Mouse (Mus musculus) embryonic facial prominence, embryonic 12.5 days (tissue): Measurements from ENCODE around the gene Iqsec2. TPM values are rescaled to one million over a fixed set of nuclear protein-coding genes. Genes with fewer than 3 reads are reported as not detected.

Experiments
- ATAC-seq: fragments of 200-750 bp; cut with Nextera tagmentation; 2 replicates; pipeline ENCODE4 v1.8.0; 2017; ENCODE audit not compliant: insufficient number of reproducible peaks, insufficient read depth, low FRiP score, low TSS enrichment
- H3K27ac ChIP-seq: fragments of 300-500 bp; sonication (generic); 2 replicates; pipeline ENCODE4 v1.5.1; 2016; ENCODE audit warnings: mild to moderate bottlenecking
- H3K27me3 ChIP-seq: fragments of 300-500 bp; sonication (generic); 2 replicates; pipeline ENCODE4 v1.6.1; 2016; ENCODE audit warnings: mild to moderate bottlenecking, moderate library complexity
- H3K36me3 ChIP-seq: fragments of 300-500 bp; sonication (generic); 2 replicates; pipeline ENCODE4 v1.6.1; 2016; ENCODE audit warnings: mild to moderate bottlenecking
- H3K4me1 ChIP-seq: fragments of 300-500 bp; sonication (generic); 2 replicates; pipeline ENCODE4 v1.6.1; 2016
- H3K4me2 ChIP-seq: fragments of 300-500 bp; sonication (generic); replicated peaks from 2 replicates; pipeline ENCODE4 v1.6.1; 2016; ENCODE audit warnings: mild to moderate bottlenecking, moderate library complexity
- H3K4me3 ChIP-seq: fragments of 300-500 bp; sonication (generic); 2 replicates; pipeline ENCODE4 v1.5.1; 2016; ENCODE audit warnings: mild to moderate bottlenecking
- H3K9ac ChIP-seq: fragments of 300-500 bp; sonication (generic); 2 replicates; pipeline ENCODE4 v1.6.1; 2016; ENCODE audit warnings: mild to moderate bottlenecking, moderate library complexity
- H3K9me3 ChIP-seq: fragments of 300-500 bp; sonication (generic); 2 replicates; pipeline ENCODE4 v1.6.1; 2016; ENCODE audit warnings: mild to moderate bottlenecking, moderate library complexity
- WGBS: fragments of 180-500 bp; shearing (Covaris S2); methylation state at CpG from one replicate; pipeline ENCODE4 v1.1.7; 2016; 5-methylcytosine and 5-hydroxymethylcytosine counted together
- polyA plus RNA-seq: library from polyadenylated mRNA; unstranded; fragments of >200 nt; fragmentation: Nextera tagmentation; extraction: Ambion mirVana; gene quantifications from 2 replicates; pipeline ENCODE4 v1.2.1, GENCODE M21; 2016

Iqsec2 gene
- polyA plus RNA-seq, 1 experiment from 2014 or later: 2.7 TPM

DNA sequence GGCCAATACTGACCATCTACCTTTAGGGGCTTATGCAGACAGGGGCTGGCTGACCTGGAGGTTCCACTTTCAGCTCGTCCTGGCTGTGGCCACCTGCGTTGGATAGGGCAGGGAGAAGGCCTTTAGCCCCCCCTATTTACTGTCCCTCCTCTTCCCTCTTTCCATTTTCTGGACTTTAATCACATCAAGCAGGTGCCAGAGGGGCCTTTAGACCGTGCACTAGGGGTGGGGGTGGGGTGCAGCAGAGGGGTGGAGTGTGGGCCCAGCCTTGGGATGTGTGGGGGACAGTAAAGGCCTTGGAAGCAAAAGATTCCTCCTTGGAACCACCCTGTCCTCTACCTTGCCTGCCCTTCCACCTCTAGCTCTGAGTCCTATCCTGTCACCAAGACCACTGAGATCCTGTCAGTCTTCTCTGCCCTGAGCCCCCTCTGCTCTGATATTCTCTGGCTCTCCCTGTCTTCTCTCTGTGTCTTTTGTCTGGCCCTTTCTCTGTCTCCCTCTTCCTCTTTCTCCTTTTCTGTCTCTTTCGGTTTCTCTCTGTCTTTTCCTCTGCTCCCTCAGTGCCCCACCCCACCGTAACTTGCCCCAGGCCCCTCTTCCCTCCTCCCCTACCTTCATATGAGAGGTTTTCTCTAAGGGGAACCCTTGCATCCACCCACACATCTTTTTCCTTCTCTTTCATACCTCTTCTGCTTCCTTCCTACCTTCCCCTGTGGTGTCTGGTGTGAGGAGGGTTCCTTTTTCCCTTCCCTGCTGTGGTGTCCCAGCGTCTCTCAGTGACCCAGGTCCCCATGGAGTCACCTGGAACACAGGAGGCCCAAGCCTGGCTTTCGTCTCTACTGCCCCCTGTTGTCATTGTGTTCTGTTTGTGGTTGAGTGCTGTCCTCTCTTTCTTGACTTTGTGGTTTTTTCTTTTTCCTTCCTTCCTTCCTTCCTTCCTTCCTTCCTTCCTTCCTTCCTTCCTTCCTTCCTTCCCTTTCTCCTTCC is 35.9 kb downstream of the Iqsec2 start:
- Histone ChIP-seq H3K27ac (no peak overlapping the region), H3K4me3 (no peak overlapping the region), H3K36me3 (no peaks in the 10 kb centered on the region), H3K9ac (no peak overlapping the region), H3K4me1 (no peaks in the 10 kb centered on the region), H3K9me3 (no peaks in the 10 kb centered on the region), H3K4me2 (no peak overlapping the region), H3K27me3 (peaks cover 34% of the 10 kb centered on the region; the same call in 1 of the 2 replicates)
- 65% methylated on average over 7 of the region's 7 CpGs for WGBS
- ATAC-seq: no peak

DNA sequence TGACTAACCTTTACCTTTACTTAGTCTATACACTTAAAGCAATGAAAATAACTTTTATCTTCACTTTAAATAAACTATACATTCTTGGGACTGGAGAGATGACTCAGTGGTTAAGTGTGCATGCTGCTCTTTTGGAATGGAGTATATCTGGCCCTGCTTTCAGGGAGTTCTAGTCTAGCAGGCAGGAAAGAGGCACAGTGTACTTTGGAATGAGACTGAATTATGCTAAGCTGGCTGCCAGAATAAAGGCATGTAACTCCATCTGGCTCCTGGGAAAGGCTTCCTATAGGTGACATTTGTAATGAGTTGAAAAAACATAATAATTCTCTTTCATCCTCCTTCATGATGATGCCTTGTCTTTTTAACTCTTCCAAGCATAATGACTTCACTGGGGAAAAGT is 43.1 kb downstream of the Iqsec2 start:
- Histone ChIP-seq H3K9ac (no peak overlapping the region), H3K4me3 (no peak overlapping the region), H3K27ac (no peak overlapping the region), H3K36me3 (no peaks in the 10 kb centered on the region), H3K27me3 (peaks cover 29% of the 10 kb centered on the region), H3K4me2 (no peak overlapping the region), H3K9me3 (no peaks in the 10 kb centered on the region), H3K4me1 (no peaks in the 10 kb centered on the region)
- ATAC-seq: no peak

DNA sequence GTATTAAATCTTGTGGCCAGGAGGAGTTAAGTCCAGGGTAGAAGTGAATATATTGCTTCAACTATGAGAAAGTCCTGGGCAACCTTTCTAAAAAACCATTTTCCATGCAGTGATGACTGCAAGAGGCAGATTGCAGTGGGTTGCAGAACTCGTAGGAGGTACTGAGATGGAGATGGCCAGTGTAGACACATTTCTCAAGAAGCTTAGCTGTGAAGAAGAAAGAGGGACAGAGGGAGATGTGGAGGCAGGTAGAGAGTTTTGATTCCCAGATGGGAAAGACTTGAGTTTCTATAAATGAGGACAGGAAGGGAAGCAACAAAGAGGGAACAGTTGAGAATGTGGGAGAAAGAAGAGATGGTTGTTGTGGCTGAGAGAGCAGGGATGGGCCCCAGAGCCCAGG is 47.2 kb downstream of the Iqsec2 start:
- H3K36me3 ChIP-seq: no peaks in the 10 kb centered on the region
- no peak overlapping the region for H3K27ac ChIP-seq
- no peaks in the 10 kb centered on the region for H3K4me1 ChIP-seq
- no peaks in the 10 kb centered on the region for H3K9me3 ChIP-seq
- WGBS: 70% methylated on average over 1 of the region's 1 CpGs
- H3K9ac ChIP-seq: no peak overlapping the region
- no peak for ATAC-seq
- no peak overlapping the region for H3K4me2 ChIP-seq
- H3K27me3 ChIP-seq: peaks cover 53% of the 10 kb centered on the region
- H3K4me3 ChIP-seq: no peak overlapping the region

- Histone ChIP-seq H3K9me3 (no peaks in the 10 kb centered on the region), H3K9ac (no peak overlapping the region), H3K36me3 (no peaks in the 10 kb centered on the region), H3K4me3 (no peak overlapping the region), H3K4me2 (no peak overlapping the region), H3K4me1 (no peaks in the 10 kb centered on the region), H3K27me3 (peaks cover 58% of the 10 kb centered on the region), H3K27ac (no peak overlapping the region)
- 76% methylated on average over 1 of the region's 1 CpGs for WGBS
- ATAC-seq: no peak
These were observed 54.0 kb downstream of the Iqsec2 start for GRCm38 (mm10) chrX:152197814-152198648.

DNA sequence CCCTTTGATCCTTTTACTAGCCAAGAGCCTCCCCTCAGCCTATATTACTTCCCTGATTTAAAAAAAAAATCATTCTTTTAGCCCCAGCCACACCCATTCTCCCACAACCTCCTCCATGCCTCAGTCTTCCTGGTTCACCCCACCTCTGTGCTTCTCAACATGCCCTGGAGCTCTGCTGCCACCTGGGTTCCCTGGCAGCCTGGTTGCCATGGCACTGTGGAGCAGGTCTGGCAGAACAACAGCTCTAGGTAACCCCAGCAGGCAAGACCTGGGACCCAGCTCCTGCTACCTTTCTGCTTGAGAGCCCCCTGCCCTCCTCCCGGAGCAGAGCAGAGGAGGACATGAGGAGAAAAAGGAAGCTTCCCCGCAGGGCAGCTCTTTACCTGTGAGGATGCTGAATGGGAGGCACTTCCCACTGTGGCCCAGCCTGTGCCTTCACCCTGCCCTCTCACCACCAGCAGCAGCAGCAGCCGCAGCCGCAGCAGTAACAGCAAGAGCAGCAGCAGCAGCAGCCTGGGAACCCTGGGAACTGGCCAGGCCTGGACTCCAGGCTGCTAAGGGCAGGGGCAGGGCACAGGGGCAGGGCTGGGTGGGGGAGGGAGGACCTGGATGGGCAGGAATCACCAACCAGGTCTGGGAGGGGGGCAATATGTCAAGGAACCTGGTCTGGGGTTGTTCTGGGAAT is 57.8 kb downstream of the Iqsec2 start:
- Histone ChIP-seq H3K4me2 (no peak overlapping the region), H3K27ac (no peak overlapping the region), H3K27me3 (peaks cover 60% of the 10 kb centered on the region), H3K36me3 (no peaks in the 10 kb centered on the region), H3K4me3 (no peak overlapping the region), H3K9ac (no peak overlapping the region), H3K9me3 (no peaks in the 10 kb centered on the region), H3K4me1 (no peaks in the 10 kb centered on the region)
- 21% methylated on average over 4 of the region's 4 CpGs for WGBS
- ATAC-seq: no peak

DNA sequence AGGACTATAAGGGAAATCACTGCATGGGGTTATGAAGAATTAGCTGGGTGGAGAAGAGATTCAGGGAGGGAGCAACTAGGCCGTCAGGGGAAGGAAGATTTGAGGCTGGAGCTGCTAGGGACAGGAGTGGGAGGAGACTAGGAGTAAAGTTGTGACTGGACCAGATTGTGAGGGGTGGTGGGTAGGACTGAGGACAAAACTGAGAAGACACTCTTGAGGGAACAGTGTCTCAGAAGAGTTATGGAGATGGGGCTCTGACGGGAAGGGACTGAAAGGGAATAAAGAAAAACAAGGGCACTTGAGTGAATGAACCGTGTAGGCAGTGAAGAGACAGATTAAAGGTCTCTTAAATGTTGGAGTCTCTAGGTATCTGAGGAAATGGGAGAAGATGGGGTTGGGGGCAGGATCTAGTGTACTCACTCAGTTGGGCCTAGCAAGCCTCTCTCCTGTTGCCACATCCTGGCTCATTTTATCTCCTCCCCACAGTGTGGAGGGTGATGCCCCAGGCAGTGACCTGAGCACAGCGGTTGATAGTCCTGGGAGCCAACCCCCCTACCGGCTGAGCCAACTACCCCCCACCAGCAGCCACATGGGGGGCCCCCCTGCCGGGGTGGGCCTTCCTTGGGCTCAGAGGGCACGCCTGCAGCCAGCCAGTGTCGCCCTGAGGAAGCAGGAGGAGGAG is 58.5 kb downstream of the Iqsec2 start:
- H3K27ac ChIP-seq: no peak overlapping the region
- no peaks in the 10 kb centered on the region for H3K36me3 ChIP-seq
- WGBS: 29% methylated on average over 8 of the region's 8 CpGs
- no peak overlapping the region for H3K4me3 ChIP-seq
- no peaks in the 10 kb centered on the region for H3K4me1 ChIP-seq
- H3K9ac ChIP-seq: no peak overlapping the region
- no peak overlapping the region for H3K4me2 ChIP-seq
- H3K27me3 ChIP-seq: peaks cover 64% of the 10 kb centered on the region
- H3K9me3 ChIP-seq: no peaks in the 10 kb centered on the region
- no peak for ATAC-seq

DNA sequence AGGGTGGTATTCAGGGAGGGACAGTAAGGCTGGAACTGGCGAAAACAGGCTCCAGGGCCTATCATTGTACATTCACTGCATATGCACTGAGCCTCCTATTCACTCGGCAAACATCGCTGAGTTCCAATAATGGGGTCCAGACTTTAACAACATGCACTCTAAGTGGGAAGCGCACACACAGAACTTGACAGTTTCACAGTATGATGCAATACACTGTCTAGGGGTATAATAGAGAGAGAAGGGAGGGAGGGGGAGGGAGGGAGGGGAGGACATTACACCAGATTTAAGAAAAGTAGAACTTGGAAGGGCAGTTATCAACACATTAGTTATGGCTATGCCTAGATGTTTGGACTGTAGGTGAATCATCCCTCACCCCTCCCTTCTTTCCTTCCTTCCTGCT is 59.2 kb downstream of the Iqsec2 start:
- 70% methylated on average over 4 of the region's 4 CpGs for WGBS
- no peak for ATAC-seq
- no peak overlapping the region for H3K27ac ChIP-seq
- no peak overlapping the region for H3K4me3 ChIP-seq
- peaks cover 60% of the 10 kb centered on the region for H3K27me3 ChIP-seq
- no peaks in the 10 kb centered on the region for H3K36me3 ChIP-seq
- no peaks in the 10 kb centered on the region for H3K9me3 ChIP-seq
- H3K9ac ChIP-seq: no peak overlapping the region
- no peak overlapping the region for H3K4me2 ChIP-seq
- H3K4me1 ChIP-seq: no peaks in the 10 kb centered on the region

DNA sequence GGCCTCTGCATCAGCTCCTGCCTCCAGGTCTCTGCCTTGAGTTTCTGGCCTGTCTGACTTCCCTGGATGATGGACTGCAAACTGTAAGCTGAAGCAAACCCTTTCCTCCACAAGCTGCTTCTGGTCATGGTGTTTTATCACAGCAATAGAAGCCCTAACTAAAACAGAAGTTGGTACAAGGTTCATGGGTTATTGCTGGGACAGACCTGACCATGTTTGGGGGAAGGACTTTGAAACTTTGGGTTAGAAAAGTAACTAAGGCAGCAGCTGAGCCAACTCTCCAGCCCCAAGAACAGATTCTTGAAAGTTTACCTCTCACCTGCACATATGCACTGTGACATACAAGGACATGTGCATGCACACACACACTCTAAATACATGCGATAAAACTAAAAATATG is 61.4 kb downstream of the Iqsec2 start:
- Histone ChIP-seq H3K9me3 (no peaks in the 10 kb centered on the region), H3K4me2 (no peak overlapping the region), H3K9ac (no peak overlapping the region), H3K27ac (no peak overlapping the region), H3K36me3 (no peaks in the 10 kb centered on the region), H3K4me3 (no peak overlapping the region), H3K27me3 (peaks cover 65% of the 10 kb centered on the region), H3K4me1 (no peaks in the 10 kb centered on the region)
- WGBS: 89% methylated on average over 1 of the region's 1 CpGs
- ATAC-seq: no peak

GRCm38 (mm10) chrX:152214703-152215102 is 70.6 kb downstream of the Iqsec2 start:
- ATAC-seq: no peak

GRCm38 (mm10) chrX:152218529-152218928 is 74.5 kb downstream of the Iqsec2 start:
- no peak overlapping the region for H3K27ac ChIP-seq
- no peaks in the 10 kb centered on the region for H3K4me1 ChIP-seq
- no peak overlapping the region for H3K4me2 ChIP-seq
- no peaks in the 10 kb centered on the region for H3K36me3 ChIP-seq
- no peak for ATAC-seq
- 98% methylated on average over 2 of the region's 2 CpGs for WGBS
- peaks cover 54% of the 10 kb centered on the region for H3K27me3 ChIP-seq
- no peak overlapping the region for H3K9ac ChIP-seq
- no peak overlapping the region for H3K4me3 ChIP-seq
- no peaks in the 10 kb centered on the region for H3K9me3 ChIP-seq

More at GRCm38 (mm10) chrX:152214703-152215102, 70.6 kb downstream of the Iqsec2 start:
- no peaks in the 10 kb centered on the region for H3K36me3 ChIP-seq
- H3K9ac ChIP-seq: no peak overlapping the region
- no peak overlapping the region for H3K4me3 ChIP-seq
- no peaks in the 10 kb centered on the region for H3K9me3 ChIP-seq
- no peaks in the 10 kb centered on the region for H3K4me1 ChIP-seq
- no peak overlapping the region for H3K27ac ChIP-seq
- peaks cover 47% of the 10 kb centered on the region for H3K27me3 ChIP-seq
- H3K4me2 ChIP-seq: no peak overlapping the region
- WGBS: 86% methylated on average over 1 of the region's 1 CpGs

DNA sequence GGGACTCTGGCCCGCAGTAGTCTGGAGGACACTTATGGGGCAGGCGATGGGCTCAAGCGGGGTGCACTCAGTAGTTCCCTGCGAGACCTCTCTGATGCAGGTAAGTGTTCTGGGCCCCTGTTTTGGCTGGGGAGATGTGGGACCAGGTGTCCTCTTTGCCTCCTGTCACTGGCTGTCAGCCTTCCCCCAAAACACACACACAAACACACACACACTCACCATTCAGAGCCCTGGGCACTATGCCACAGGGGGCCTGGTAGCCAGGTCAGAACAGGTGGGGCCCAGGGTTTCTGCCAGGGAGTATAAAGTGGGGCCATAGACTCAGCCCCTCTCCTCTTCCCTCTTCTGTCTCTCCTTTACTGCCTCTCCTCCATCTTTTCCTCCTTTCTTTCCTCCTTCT is 77.7 kb downstream of the Iqsec2 start:
- ATAC-seq: no peak
- H3K36me3 ChIP-seq: no peaks in the 10 kb centered on the region
- H3K4me3 ChIP-seq: no peak overlapping the region
- WGBS: 73% methylated on average over 4 of the region's 4 CpGs
- H3K4me1 ChIP-seq: no peaks in the 10 kb centered on the region
- no peak overlapping the region for H3K9ac ChIP-seq
- no peak overlapping the region for H3K27ac ChIP-seq
- H3K27me3 ChIP-seq: peaks cover 57% of the 10 kb centered on the region
- H3K9me3 ChIP-seq: no peaks in the 10 kb centered on the region
- H3K4me2 ChIP-seq: no peak overlapping the region
